Mouse (Mus musculus) lung, embryonic 16.5 days (tissue): ENCODE data around the gene Appl2. TPM values are rescaled to one million over a fixed set of nuclear protein-coding genes. Genes with fewer than 3 reads are reported as not detected.

Experiments used
- polyA plus RNA-seq: library from polyadenylated mRNA; unstranded; fragments of >200 nt; fragmentation: Nextera tagmentation; extraction: Ambion mirVana; gene quantifications from 2 replicates; pipeline ENCODE4 v1.2.1, GENCODE M21; 2015

The Appl2 gene
- polyA plus RNA-seq, 1 experiment from 2014 or later: 55.6 TPM

Other genes starting within 250 kb of the Appl2 start
- 2.2 and 2.5 TPM in 2 replicates for gene Aldh1l2, start 114.6 kb downstream of the Appl2 start, polyA plus RNA-seq
- 36.6 and 38.2 TPM in 2 replicates for gene Washc4, start 105.0 kb downstream of the Appl2 start, polyA plus RNA-seq
- 44.4 and 49.7 TPM in 2 replicates for gene 1500009L16Rik, start 74.1 kb upstream of the Appl2 start, polyA plus RNA-seq